Mouse (Mus musculus) C2C12 (cell line): ENCODE data around the gene Ttc30a1.

Experiments
- CEBPB ChIP-seq: IDR thresholded peaks from one replicate; pipeline ENCODE4 v1.6.1; 2011; ENCODE audit warnings: low read depth, mild to moderate bottlenecking, control low read depth, moderate library complexity
- CTCF ChIP-seq: IDR thresholded peaks from one replicate; pipeline ENCODE4 v1.5.1; 2011; ENCODE audit not compliant: control insufficient read depth, insufficient read depth, insufficient read length
- FOSL1 ChIP-seq: IDR thresholded peaks from one replicate; pipeline ENCODE4 v1.8.0; 2011; ENCODE audit warnings: mild to moderate bottlenecking, low read length; ENCODE audit not compliant: poor library complexity, insufficient read depth, severe bottlenecking
- MAX ChIP-seq: IDR thresholded peaks from one replicate; pipeline ENCODE4 v1.6.1; 2011; ENCODE audit warnings: mild to moderate bottlenecking, control low read depth
- MYOD1 ChIP-seq: IDR thresholded peaks from one replicate; pipeline ENCODE4 v1.6.1; 2011; ENCODE audit warnings: low read depth; ENCODE audit not compliant: control insufficient read depth, insufficient read length
- MYOG ChIP-seq: IDR thresholded peaks from one replicate; pipeline ENCODE4 v1.6.1; 2011; ENCODE audit not compliant: control insufficient read depth, insufficient read length; ENCODE audit errors: extremely low read depth
- USF1 ChIP-seq: IDR thresholded peaks from one replicate; pipeline ENCODE4 v1.6.1; 2011; ENCODE audit warnings: low read depth, mild to moderate bottlenecking, control low read depth, moderate library complexity

- no peak for TF ChIP-seq CTCF
- TF ChIP-seq MYOG = no peak
- no peak for TF ChIP-seq MAX
- TF ChIP-seq USF1 = no peak
- no peak for TF ChIP-seq FOSL1
- TF ChIP-seq MYOD1 = no peak
- TF ChIP-seq CEBPB = no peak
Measured at GRCm38 (mm10) chr2:76016890-76017289, 35.1 kb upstream of the Ttc30a1 start.
